Mouse (Mus musculus) lung, postnatal 0 days (tissue): ENCODE data around the gene Krtap4-6. TPM values are rescaled to one million over a fixed set of nuclear protein-coding genes. Genes with fewer than 3 reads are reported as not detected.
"Not testable (repeated sequence)": the region's sequence is repeated elsewhere in the genome, so short reads cannot be mapped to it uniquely, and the experiment has no call there.

ENCODE experiments used
- ATAC-seq: fragments of 200-750 bp; cut with Nextera tagmentation; 2 replicates; pipeline ENCODE4 v1.8.0; 2017; ENCODE audit warnings: moderate library complexity
- DNase-seq: peaks from one replicate; pipeline ENCODE4 v3.0.0-alpha.2; 2016; ENCODE audit warnings: low spot score
- H3K27ac ChIP-seq: fragments of 300-500 bp; sonication (generic); 2 replicates; pipeline ENCODE4 v1.5.1; 2014; ENCODE audit warnings: antibody characterized with exemption, mild to moderate bottlenecking, low read length, mixed read lengths
- H3K27me3 ChIP-seq: fragments of 300-500 bp; sonication (generic); replicated peaks from 2 replicates; pipeline ENCODE4 v1.6.1; 2014; ENCODE audit warnings: low read length, mixed read lengths; ENCODE audit not compliant: insufficient read depth
- H3K36me3 ChIP-seq: fragments of 300-500 bp; sonication (generic); 2 replicates; pipeline ENCODE4 v1.6.1; 2014; ENCODE audit warnings: low read length, mixed read lengths; ENCODE audit not compliant: insufficient read depth
- H3K4me1 ChIP-seq: fragments of 300-500 bp; sonication (generic); 2 replicates; pipeline ENCODE4 v1.6.1; 2014; ENCODE audit warnings: antibody characterized with exemption, low read depth, low read length, mixed read lengths; ENCODE audit not compliant: insufficient read depth
- H3K4me2 ChIP-seq: fragments of 300-500 bp; sonication (generic); replicated peaks from 2 replicates; pipeline ENCODE4 v1.6.1; 2014; ENCODE audit warnings: low read depth, mild to moderate bottlenecking, low read length, moderate library complexity, mixed read lengths
- H3K4me3 ChIP-seq: fragments of 300-500 bp; sonication (generic); 2 replicates; pipeline ENCODE4 v1.5.1; 2014; ENCODE audit warnings: low read depth, low read length
- H3K9ac ChIP-seq: fragments of 300-500 bp; sonication (generic); replicated peaks from 2 replicates; pipeline ENCODE4 v1.6.1; 2014; ENCODE audit warnings: low read depth, mild to moderate bottlenecking
- H3K9me3 ChIP-seq: fragments of 300-500 bp; sonication (generic); 2 replicates; pipeline ENCODE4 v1.6.1; 2016; ENCODE audit warnings: low read length, mixed read lengths
- CTCF ChIP-seq: IDR thresholded peaks from 2 replicates; pipeline ENCODE4 v1.5.1; 2016; ENCODE audit warnings: antibody characterized with exemption, mild to moderate bottlenecking
- EP300 ChIP-seq: IDR thresholded peaks from 2 replicates; pipeline ENCODE4 v1.6.1; 2016; ENCODE audit warnings: antibody characterized with exemption, mild to moderate bottlenecking, control low read depth
- WGBS: fragments of 180-500 bp; shearing (Covaris S2); extraction: QIAGEN DNeasy Blood & Tissue Kit; methylation state at CpG from one replicate; pipeline ENCODE4 v1.1.7; 2014; 5-methylcytosine and 5-hydroxymethylcytosine counted together
- polyA plus RNA-seq: library from polyadenylated mRNA; unstranded; fragments of >200 nt; fragmentation: Nextera tagmentation; extraction: Ambion mirVana; gene quantifications from 2 replicates; pipeline ENCODE4 v1.2.1, GENCODE M21; 2015

Krtap4-6 gene
- polyA plus RNA-seq, 1 experiment from 2014 or later = not detected

DNA sequence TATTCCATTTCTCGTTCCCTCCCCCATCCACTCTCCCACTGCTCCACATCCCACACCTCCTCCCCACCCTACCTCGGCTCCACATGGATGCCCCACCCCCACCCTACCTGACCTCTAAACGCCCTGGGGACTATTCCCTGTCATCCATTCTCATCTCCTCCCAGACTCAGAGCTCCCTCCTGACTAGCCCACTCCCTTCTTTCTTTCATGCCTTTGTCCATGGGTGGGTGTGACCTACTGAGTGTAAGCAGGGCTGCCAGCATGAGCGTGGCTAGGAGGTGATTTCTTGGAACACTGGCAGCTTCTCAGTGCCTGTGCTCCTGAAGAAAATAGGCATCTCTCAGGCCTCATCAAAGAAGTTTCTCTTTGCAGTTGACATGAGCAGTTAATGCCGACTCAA lies 8.7 kb downstream of the Krtap4-6 start:
- H3K4me2 ChIP-seq = no peak overlapping the region
- no peaks in the 10 kb centered on the region for H3K4me1 ChIP-seq
- H3K27ac ChIP-seq = no peak overlapping the region
- no peaks in the 10 kb centered on the region for H3K27me3 ChIP-seq
- ATAC-seq (no peak), DNase-seq (no peak)
- H3K36me3 ChIP-seq = no peaks in the 10 kb centered on the region
- TF ChIP-seq EP300 (no peak), CTCF (no peak)
- H3K4me3 ChIP-seq = no peak overlapping the region
- WGBS = 46% methylated on average over 5 of the region's 5 CpGs
- H3K9me3 ChIP-seq = no peaks in the 10 kb centered on the region
- H3K9ac ChIP-seq = no peak overlapping the region

DNA sequence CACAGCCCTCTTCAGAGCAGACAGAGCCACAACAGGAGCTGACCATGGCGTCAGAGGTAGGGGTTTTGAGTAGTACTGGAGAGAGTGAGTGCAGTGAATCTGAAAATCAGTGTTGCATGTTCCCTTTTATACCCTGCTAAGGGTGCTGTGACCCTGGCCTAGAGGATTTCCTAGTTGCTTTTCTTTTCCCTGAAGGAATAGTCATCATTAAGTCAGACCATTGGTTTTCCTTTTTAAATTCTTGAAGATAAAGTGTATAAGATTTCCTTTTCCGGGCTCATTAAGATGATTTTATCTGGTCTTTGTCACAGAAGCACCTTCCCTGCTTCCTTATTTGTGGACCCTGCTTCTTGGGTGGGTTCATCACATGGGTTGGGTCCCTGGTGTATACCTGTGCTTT lies 15.6 kb downstream of the Krtap4-6 start, which contains the start of gene Gm11555:
Gene Gm11555 (minus strand): TSS at position 101 of the 400 bp plus-strand sequence.
- TF ChIP-seq EP300 = no peak
- TF ChIP-seq CTCF = no peak
- H3K9ac ChIP-seq = no peak within 1 kb of the TSS
- H3K36me3 ChIP-seq = no peaks in the 10 kb centered on the region
- no peak within 1 kb of the TSS for H3K4me2 ChIP-seq
- H3K27me3 ChIP-seq = no peaks in the 10 kb centered on the region
- WGBS = 83% methylated on average over 2 of the region's 2 CpGs
- H3K4me1 ChIP-seq = no peaks in the 10 kb centered on the region
- H3K27ac ChIP-seq = no peak within 1 kb of the TSS
- no peak for DNase-seq
- H3K4me3 ChIP-seq = no peak within 1 kb of the TSS
- H3K9me3 ChIP-seq = no peaks in the 10 kb centered on the region
- no peak for ATAC-seq

- no peak for TF ChIP-seq EP300
- TF ChIP-seq CTCF = no peak
- WGBS = 84% methylated on average over 15 of the region's 15 CpGs
- Histone ChIP-seq H3K4me2 (no peak overlapping the region), H3K4me1 (no peaks in the 10 kb centered on the region), H3K9ac (no peak overlapping the region), H3K27ac (no peak overlapping the region), H3K36me3 (no peaks in the 10 kb centered on the region), H3K9me3 (no peaks in the 10 kb centered on the region), H3K27me3 (no peaks in the 10 kb centered on the region), H3K4me3 (no peak overlapping the region)
- DNase-seq (no peak), ATAC-seq (no peak)
Measured at GRCm38 (mm10) chr11:99646444-99646843, 19.3 kb downstream of the Krtap4-6 start.

DNA sequence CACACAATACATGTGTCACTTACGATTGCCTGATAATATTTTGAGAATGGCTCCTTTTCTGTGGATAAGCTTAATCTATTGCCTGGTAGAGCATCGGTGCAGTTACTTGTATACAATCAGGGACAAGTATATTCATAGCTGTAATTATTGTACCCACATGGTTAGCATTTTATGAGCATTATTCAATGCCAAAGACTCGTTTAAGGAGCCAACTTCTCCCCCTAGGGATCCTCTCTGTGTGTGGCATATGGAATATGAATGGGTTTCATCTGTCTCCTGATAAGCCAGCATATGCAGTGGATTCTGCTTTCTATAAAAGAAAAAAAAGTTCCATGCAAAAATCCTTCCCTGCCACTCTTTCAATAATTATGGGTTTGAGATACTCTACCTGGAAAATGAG lies 21.4 kb downstream of the Krtap4-6 start:
- no peaks in the 10 kb centered on the region for H3K4me1 ChIP-seq
- no peak for TF ChIP-seq CTCF
- TF ChIP-seq EP300 = no peak
- H3K27ac ChIP-seq = no peak overlapping the region
- H3K27me3 ChIP-seq = no peaks in the 10 kb centered on the region
- no peaks in the 10 kb centered on the region for H3K9me3 ChIP-seq
- ATAC-seq (no peak), DNase-seq (no peak)
- no peak overlapping the region for H3K9ac ChIP-seq
- no peak overlapping the region for H3K4me2 ChIP-seq
- 73% methylated on average over 3 of the region's 3 CpGs for WGBS
- H3K4me3 ChIP-seq = no peak overlapping the region
- no peaks in the 10 kb centered on the region for H3K36me3 ChIP-seq

DNA sequence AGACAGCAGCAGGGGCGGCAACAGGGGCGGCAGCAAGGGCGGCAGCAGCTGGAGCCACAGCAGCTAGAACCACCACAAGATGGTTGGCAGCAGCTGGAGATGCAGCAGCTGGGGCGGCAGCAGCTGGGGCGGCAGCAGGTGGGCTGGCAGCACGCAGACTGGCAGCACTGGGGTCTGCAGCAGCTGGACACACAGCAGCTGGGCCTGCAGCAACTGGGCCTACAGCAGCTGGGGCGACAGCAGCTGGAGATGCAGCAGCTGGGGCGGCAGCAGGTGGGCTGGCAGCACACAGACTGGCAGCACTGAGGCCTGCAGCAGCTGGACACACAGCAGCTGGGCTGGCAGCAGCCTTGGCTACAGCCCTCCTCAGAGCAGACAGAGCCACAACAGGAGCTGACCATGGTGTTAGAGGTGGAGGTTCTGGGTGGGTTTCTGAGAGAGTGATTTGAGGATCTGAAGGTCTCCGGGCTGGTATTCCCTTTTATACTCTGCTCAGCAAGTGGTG lies 22.1 kb downstream of the Krtap4-6 start, which contains the start of gene Krtap4-7:
Gene Krtap4-7 (minus strand): TSS at position 455 of the 505 bp plus-strand sequence.
- not testable (repeated sequence) for H3K27me3 ChIP-seq, H3K4me3 ChIP-seq, DNase-seq, ATAC-seq, H3K4me2 ChIP-seq, H3K36me3 ChIP-seq, H3K27ac ChIP-seq, H3K9me3 ChIP-seq, H3K9ac ChIP-seq, H3K4me1 ChIP-seq
- 70% methylated on average over 9 of the region's 9 CpGs for WGBS

DNA sequence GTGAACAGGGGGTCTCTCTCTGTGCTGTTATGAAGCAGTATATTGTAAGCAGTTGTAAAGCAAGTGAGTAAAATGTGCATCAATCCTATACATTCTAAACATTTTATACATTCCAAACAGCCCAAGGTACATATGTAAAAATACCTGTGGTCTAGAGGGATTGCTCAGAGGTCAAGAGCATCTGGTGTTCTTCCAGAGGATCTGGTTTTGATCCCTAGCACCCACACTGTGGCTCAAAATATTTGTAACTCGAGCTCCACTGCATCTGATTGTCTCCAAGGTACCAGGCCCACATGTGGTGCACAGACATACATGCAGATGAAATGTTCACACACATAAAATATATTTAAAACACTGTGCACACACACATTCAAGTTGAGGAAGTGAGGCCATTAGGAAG lies 24.8 kb downstream of the Krtap4-6 start:
- H3K4me1 ChIP-seq = no peaks in the 10 kb centered on the region
- no peaks in the 10 kb centered on the region for H3K36me3 ChIP-seq
- 19% methylated on average over 1 of the region's 1 CpGs for WGBS
- TF ChIP-seq EP300 = no peak
- no peak for TF ChIP-seq CTCF
- H3K27ac ChIP-seq = no peak overlapping the region
- no peak for ATAC-seq
- no peak overlapping the region for H3K4me3 ChIP-seq
- H3K9ac ChIP-seq = no peak overlapping the region
- H3K9me3 ChIP-seq = no peaks in the 10 kb centered on the region
- no peak overlapping the region for H3K4me2 ChIP-seq
- no peaks in the 10 kb centered on the region for H3K27me3 ChIP-seq
- no peak for DNase-seq

DNA sequence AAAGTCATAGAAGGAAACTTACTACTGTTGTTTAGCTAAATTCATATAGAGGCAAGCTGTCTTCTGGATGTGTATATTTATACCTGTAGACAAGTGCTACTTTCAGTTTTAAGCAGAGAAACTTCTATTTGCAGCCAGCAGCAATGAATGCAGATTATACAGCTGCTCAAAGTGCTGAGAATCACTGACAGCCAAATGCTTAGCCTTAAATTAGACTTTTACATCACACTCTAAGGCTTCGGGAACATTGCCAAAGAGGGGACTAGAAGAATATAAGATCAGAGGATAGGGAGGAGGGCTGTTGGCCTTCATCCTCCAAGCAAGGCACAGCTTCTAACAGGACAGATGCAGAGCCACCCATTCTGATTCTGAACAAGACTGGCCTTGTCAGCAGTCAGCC lies 28.7 kb downstream of the Krtap4-6 start:
- no peaks in the 10 kb centered on the region for H3K9me3 ChIP-seq
- H3K4me2 ChIP-seq = no peak overlapping the region
- WGBS = 45% methylated on average over 1 of the region's 1 CpGs
- no peak for TF ChIP-seq CTCF
- no peak for TF ChIP-seq EP300
- H3K27ac ChIP-seq = no peak overlapping the region
- H3K27me3 ChIP-seq = no peaks in the 10 kb centered on the region
- DNase-seq (no peak), ATAC-seq (no peak)
- H3K4me1 ChIP-seq = no peaks in the 10 kb centered on the region
- H3K9ac ChIP-seq = no peak overlapping the region
- H3K36me3 ChIP-seq = no peaks in the 10 kb centered on the region
- no peak overlapping the region for H3K4me3 ChIP-seq
